Mouse (Mus musculus) limb, embryonic 13.5 days (tissue): ENCODE measurements around the gene Lrrc8d. TPM values are rescaled to one million over a fixed set of nuclear protein-coding genes. Genes with fewer than 3 reads are reported as not detected.
"Not testable (repeated sequence)": the region's sequence is repeated elsewhere in the genome, so short reads cannot be mapped to it uniquely, and the experiment has no call there.

Experiments
- ATAC-seq: fragments of 200-750 bp; cut with Nextera tagmentation; 2 replicates; pipeline ENCODE4 v1.8.0; 2017; ENCODE audit warnings: low read depth, moderate number of reproducible peaks, moderate TSS enrichment; ENCODE audit not compliant: low FRiP score
- H3K27ac ChIP-seq: fragments of 300-500 bp; sonication (generic); 2 replicates; pipeline ENCODE4 v1.5.1; 2015; ENCODE audit warnings: inconsistent platforms, mild to moderate bottlenecking, moderate library complexity
- H3K27me3 ChIP-seq: fragments of 300-500 bp; sonication (generic); 2 replicates; pipeline ENCODE4 v1.6.1; 2015; ENCODE audit warnings: mild to moderate bottlenecking, inconsistent platforms
- H3K36me3 ChIP-seq: fragments of 300-500 bp; sonication (generic); 2 replicates; pipeline ENCODE4 v1.6.1; 2015; ENCODE audit warnings: inconsistent platforms, mild to moderate bottlenecking, moderate library complexity
- H3K4me1 ChIP-seq: fragments of 300-500 bp; sonication (generic); 2 replicates; pipeline ENCODE4 v1.6.1; 2015; ENCODE audit warnings: inconsistent platforms
- H3K4me2 ChIP-seq: fragments of 300-500 bp; sonication (generic); replicated peaks from 2 replicates; pipeline ENCODE4 v1.6.1; 2015; ENCODE audit warnings: inconsistent platforms, mild to moderate bottlenecking, moderate library complexity
- H3K4me3 ChIP-seq: fragments of 300-500 bp; sonication (generic); 2 replicates; pipeline ENCODE4 v1.5.1; 2015; ENCODE audit warnings: moderate library complexity, mild to moderate bottlenecking, inconsistent platforms
- H3K9ac ChIP-seq: fragments of 300-500 bp; sonication (generic); 2 replicates; pipeline ENCODE4 v1.6.1; 2015; ENCODE audit warnings: mild to moderate bottlenecking, inconsistent platforms
- H3K9me3 ChIP-seq: fragments of 300-500 bp; sonication (generic); 2 replicates; pipeline ENCODE4 v1.6.1; 2016; ENCODE audit warnings: inconsistent platforms
- WGBS: fragments of 180-500 bp; shearing (Covaris S2); methylation state at CpG from one replicate; pipeline ENCODE4 v1.1.7; 2015; 5-methylcytosine and 5-hydroxymethylcytosine counted together
- polyA plus RNA-seq: library from polyadenylated mRNA; unstranded; fragments of >200 nt; fragmentation: Nextera tagmentation; extraction: Ambion mirVana; gene quantifications from 2 replicates; pipeline ENCODE4 v1.2.1, GENCODE M21; 2015

Gene Lrrc8d
- polyA plus RNA-seq, 1 experiment from 2014 or later = 17.0 TPM

- Histone ChIP-seq H3K9me3 (no peaks in the 10 kb centered on the region), H3K36me3 (no peaks in the 10 kb centered on the region), H3K9ac (no peak overlapping the region), H3K27ac (no peak overlapping the region), H3K4me1 (peaks cover 15% of the 10 kb centered on the region), H3K27me3 (no peaks in the 10 kb centered on the region), H3K4me2 (no peak overlapping the region), H3K4me3 (no peak overlapping the region)
- 64% methylated on average over 8 of the region's 8 CpGs for WGBS
- ATAC-seq = no peak; the same call in 1 of the 2 replicates
Observed at GRCm38 (mm10) chr5:105858754-105859694, 159.3 kb downstream of the Lrrc8d start.

DNA sequence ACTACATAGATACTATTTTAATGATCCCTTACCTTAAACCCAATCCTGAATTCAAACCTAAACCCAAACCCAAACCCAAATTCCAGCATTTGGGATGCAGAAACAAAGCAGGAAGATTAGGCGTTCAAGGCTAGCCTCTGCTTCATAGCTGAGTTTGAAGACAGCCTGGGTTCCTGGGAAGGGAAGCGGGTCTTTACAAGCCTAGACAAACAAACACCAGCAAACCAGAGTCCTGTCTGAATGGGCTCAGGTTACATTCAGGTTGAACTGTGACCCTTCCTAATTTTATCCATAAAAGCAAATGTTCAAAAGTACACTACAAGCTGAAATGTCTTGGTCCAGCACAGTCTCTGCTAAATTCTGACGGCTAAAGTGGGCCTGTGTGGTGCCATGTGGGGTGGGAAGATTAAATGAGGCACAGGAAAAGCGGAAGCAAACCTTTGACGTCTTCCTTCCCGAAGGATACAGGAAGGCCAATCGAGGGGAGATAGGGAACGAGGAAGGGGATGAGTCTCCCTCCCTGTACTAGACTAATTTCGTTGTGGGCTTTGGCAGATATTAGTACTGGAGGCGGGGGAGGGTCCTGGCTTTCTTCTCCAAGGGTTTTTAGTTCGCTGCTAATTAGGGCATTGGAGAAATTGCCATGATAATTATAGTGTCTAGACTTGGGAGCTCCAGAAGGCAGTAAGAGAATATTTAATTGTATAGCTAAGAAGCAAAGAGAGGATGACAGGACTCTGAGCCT, 160.1 kb downstream of the Lrrc8d start:
- Histone ChIP-seq H3K9me3 (no peaks in the 10 kb centered on the region), H3K9ac (no peak overlapping the region), H3K27me3 (no peaks in the 10 kb centered on the region), H3K4me1 (peaks cover 15% of the 10 kb centered on the region), H3K36me3 (no peaks in the 10 kb centered on the region), H3K4me3 (no peak overlapping the region), H3K4me2 (no peak overlapping the region), H3K27ac (no peak overlapping the region)
- WGBS = 48% methylated on average over 11 of the region's 11 CpGs
- 0 out of 2 replicates have a peak, but pooled peaks have one; percentile 8 for ATAC-seq

DNA sequence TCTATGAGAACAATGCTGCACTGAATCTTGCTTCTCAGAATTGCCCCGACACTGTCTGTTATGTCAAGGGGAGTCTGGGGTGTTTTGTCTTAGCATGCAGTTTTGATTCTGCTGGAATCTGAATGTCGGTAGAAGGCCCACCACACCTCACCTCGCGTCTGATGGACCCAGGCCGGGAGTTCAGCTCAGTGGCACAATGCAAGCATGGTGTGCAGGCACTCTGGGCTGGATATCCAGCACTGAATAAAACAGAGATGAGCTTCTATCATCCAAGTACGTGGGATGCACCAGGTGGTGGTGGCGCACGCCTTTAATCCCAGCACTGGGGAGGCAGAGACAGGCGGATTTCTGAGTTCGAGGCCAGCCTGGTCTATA, 160.7 kb downstream of the Lrrc8d start:
- no peaks in the 10 kb centered on the region for H3K36me3 ChIP-seq
- ATAC-seq = no peak
- no peak overlapping the region for H3K4me2 ChIP-seq
- H3K27ac ChIP-seq = no peak overlapping the region
- WGBS = 86% methylated on average over 10 of the region's 10 CpGs
- H3K9me3 ChIP-seq = no peaks in the 10 kb centered on the region
- H3K9ac ChIP-seq = no peak overlapping the region
- H3K27me3 ChIP-seq = no peaks in the 10 kb centered on the region
- no peak overlapping the region for H3K4me3 ChIP-seq
- H3K4me1 ChIP-seq = peaks cover 15% of the 10 kb centered on the region

DNA sequence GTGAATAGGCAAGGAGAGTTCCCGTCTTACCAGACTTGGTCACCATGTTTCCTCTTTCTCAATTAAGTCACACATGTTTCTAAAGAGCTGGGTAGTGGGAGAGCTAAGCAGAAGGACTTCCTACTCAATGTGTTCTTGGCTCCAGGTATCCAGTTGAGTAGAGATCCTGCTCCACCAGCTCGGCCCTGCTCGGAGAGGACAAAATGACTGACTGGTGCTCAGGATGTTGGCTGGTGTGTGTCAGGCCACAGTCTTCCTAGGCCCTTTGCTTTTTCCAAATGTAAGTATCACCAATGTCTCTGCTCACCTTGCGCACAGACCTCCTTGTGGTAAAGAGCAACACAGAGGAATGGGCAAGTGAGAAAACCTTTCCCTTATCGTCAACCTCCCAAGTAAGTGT, 161.8 kb downstream of the Lrrc8d start:
- no peak overlapping the region for H3K27ac ChIP-seq
- no peaks in the 10 kb centered on the region for H3K36me3 ChIP-seq
- H3K4me2 ChIP-seq = no peak overlapping the region
- 89% methylated on average over 5 of the region's 5 CpGs for whole genome bisulfite sequencing
- H3K9me3 ChIP-seq = no peaks in the 10 kb centered on the region
- H3K4me3 ChIP-seq = no peak overlapping the region
- no peak overlapping the region for H3K9ac ChIP-seq
- H3K4me1 ChIP-seq = peaks cover 20% of the 10 kb centered on the region
- H3K27me3 ChIP-seq = no peaks in the 10 kb centered on the region
- ATAC-seq = no peak

DNA sequence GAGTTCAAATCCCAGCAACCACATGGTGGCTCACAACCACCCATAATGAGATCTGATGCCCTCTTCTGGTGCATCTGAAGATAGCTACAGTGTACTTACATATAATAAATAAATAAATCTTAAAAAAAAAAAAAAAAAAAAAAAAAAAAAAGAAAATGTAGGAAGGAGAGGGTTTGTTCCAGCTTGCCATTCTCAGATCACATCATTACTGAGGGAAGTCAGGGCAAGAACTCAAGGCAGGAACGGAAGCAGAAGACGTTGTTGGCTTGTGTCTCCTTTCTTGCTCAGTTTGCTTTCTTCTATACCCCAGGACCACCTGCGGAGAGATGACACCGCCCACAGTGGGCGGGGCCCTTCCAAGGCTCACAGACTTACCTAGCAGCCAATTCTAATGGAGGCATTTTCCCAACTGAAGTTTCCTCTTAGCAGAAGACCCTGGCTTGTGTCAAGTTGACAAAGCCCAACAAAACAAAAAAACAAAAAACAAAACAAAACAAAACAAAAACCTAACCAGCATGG, 165.4 kb downstream of the Lrrc8d start:
- H3K9me3 ChIP-seq, H3K4me3 ChIP-seq, ATAC-seq, H3K36me3 ChIP-seq, H3K4me2 ChIP-seq, H3K27ac ChIP-seq, H3K9ac ChIP-seq, H3K27me3 ChIP-seq: not testable (repeated sequence)
- H3K4me1 ChIP-seq = peaks cover 21% of the 10 kb centered on the region
- 71% methylated on average over 5 of the region's 5 CpGs for WGBS

DNA sequence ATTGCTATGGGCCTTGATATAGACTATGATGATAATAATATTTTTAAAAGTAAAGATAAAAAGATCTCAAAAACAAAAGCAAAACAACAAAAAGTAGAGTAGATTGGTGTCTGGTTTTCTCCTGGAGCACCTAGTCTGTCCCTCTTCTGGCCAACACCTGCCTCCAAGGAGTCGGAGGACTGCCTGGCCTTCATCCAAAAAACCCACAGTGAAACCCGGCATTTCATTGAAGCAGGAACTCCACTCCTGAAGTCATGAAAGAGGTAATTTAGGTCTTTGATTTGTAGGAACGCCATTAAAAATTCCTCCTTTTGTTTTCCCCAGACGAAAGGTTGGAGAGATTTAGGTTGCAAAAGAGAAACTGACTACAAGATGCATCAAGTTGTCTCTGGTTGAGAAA, 167.7 kb downstream of the Lrrc8d start:
- Histone ChIP-seq H3K36me3 (no peaks in the 10 kb centered on the region), H3K4me3 (no peak overlapping the region), H3K9me3 (no peaks in the 10 kb centered on the region), H3K4me2 (peak overlapping the region; percentile 32; the same call in 1 of the 2 replicates), H3K27me3 (0 out of 2 replicates have a peak, but pooled peaks cover 3% of the 10 kb centered on the region), H3K27ac (peak overlapping the region; percentile 44; the same call in 1 of the 2 replicates), H3K4me1 (peaks cover 22% of the 10 kb centered on the region), H3K9ac (no peak overlapping the region)
- ATAC-seq = no peak
- WGBS = 11% methylated on average over 4 of the region's 4 CpGs

GRCm38 (mm10) chr5:105867841-105868447, 168.2 kb downstream of the Lrrc8d start:
- H3K27me3 ChIP-seq = 0 out of 2 replicates have a peak, but pooled peaks cover 3% of the 10 kb centered on the region
- peak overlapping the region; percentile 44; the same call in 1 of the 2 replicates for H3K27ac ChIP-seq
- H3K36me3 ChIP-seq = no peaks in the 10 kb centered on the region
- peaks cover 27% of the 10 kb centered on the region for H3K4me1 ChIP-seq
- no peak overlapping the region for H3K9ac ChIP-seq
- ATAC-seq = peak; percentile 24; the same call in 1 of the 2 replicates
- peak overlapping the region; percentile 32; the same call in 1 of the 2 replicates for H3K4me2 ChIP-seq
- no peaks in the 10 kb centered on the region for H3K9me3 ChIP-seq
- no peak overlapping the region for H3K4me3 ChIP-seq
- WGBS = 62% methylated on average over 16 of the region's 16 CpGs

- Histone ChIP-seq H3K27ac (no peak overlapping the region), H3K27me3 (0 out of 2 replicates have a peak, but pooled peaks cover 3% of the 10 kb centered on the region), H3K9ac (no peak overlapping the region), H3K36me3 (no peaks in the 10 kb centered on the region), H3K4me3 (no peak overlapping the region), H3K4me1 (peaks cover 29% of the 10 kb centered on the region), H3K9me3 (no peaks in the 10 kb centered on the region), H3K4me2 (no peak overlapping the region)
- peak; percentile 83 for ATAC-seq
- 24% methylated on average over 3 of the region's 3 CpGs for WGBS
Observed at GRCm38 (mm10) chr5:105868593-105868992, 168.8 kb downstream of the Lrrc8d start.

GRCm38 (mm10) chr5:105869739-105870138, 170.0 kb downstream of the Lrrc8d start:
- Histone ChIP-seq H3K27ac (no peak overlapping the region), H3K9ac (no peak overlapping the region), H3K9me3 (no peaks in the 10 kb centered on the region), H3K4me2 (no peak overlapping the region), H3K27me3 (0 out of 2 replicates have a peak, but pooled peaks cover 3% of the 10 kb centered on the region), H3K4me3 (no peak overlapping the region), H3K36me3 (no peaks in the 10 kb centered on the region), H3K4me1 (peaks cover 29% of the 10 kb centered on the region)
- no peak for ATAC-seq
- 88% methylated on average over 7 of the region's 7 CpGs for WGBS

DNA sequence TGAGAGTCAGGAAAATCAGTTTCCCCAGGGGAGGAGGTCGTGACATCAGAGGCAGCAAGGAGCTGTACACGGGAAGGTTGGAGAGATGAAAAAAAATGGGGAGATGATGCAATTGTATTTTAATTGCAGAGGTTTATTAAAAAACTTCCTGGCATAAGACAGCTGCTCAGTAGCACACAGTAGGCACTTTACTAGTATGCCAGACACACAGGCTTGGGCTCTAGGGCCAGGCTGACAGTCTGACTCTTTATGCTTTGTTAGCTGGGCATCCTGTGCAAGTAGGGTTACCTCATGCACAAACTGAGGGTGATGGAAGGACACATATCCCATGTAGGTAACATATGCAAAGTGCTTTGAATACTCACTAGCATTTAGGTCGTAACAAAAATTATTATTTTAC, 171.4 kb downstream of the Lrrc8d start:
- H3K27ac ChIP-seq = no peak overlapping the region
- no peak overlapping the region for H3K4me3 ChIP-seq
- no peak overlapping the region for H3K9ac ChIP-seq
- H3K36me3 ChIP-seq = no peaks in the 10 kb centered on the region
- peaks cover 36% of the 10 kb centered on the region for H3K4me1 ChIP-seq
- no peak overlapping the region for H3K4me2 ChIP-seq
- H3K9me3 ChIP-seq = no peaks in the 10 kb centered on the region
- H3K27me3 ChIP-seq = 0 out of 2 replicates have a peak, but pooled peaks cover 3% of the 10 kb centered on the region
- WGBS = 76% methylated on average over 3 of the region's 3 CpGs
- ATAC-seq = no peak

DNA sequence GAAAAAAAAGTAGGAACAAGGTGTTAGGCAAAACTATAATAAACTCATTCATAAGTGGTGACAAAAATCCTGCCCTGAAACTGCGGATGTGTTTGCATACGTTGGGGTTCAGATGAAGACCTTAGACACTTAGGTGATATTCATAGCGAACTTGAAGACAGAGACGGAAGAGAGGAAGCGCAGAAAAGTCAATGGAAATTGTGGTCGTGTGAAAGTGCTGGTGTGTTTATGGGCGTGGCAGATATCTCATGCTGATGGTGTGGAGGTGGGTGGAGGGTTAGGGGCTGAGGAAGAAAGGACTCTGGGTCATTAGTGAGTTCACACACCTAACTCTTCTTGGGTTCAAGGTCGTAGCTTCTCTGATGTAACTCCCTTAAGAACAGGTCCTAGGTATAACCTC, 172.4 kb downstream of the Lrrc8d start:
- Histone ChIP-seq H3K4me2 (no peak overlapping the region), H3K9me3 (no peaks in the 10 kb centered on the region), H3K36me3 (no peaks in the 10 kb centered on the region), H3K27me3 (0 out of 2 replicates have a peak, but pooled peaks cover 3% of the 10 kb centered on the region), H3K9ac (no peak overlapping the region), H3K4me3 (no peak overlapping the region), H3K27ac (no peak overlapping the region), H3K4me1 (peaks cover 28% of the 10 kb centered on the region)
- 76% methylated on average over 8 of the region's 8 CpGs for WGBS
- ATAC-seq = no peak
